Mouse (Mus musculus) CH12.LX (cell line): ENCODE measurements around the gene Ina.
A peak's percentile ranks its signal among the peaks of the same experiment; 100 is the strongest.
"Not testable (repeated sequence)": the region's sequence is repeated elsewhere in the genome, so short reads cannot be mapped to it uniquely, and the experiment has no call there.

ENCODE experiments used
- CTCF ChIP-seq, 2 experiments: IDR thresholded peaks in 1 of 2; conservative IDR thresholded peaks in 1 of 2; 2 replicates each; pipeline ENCODE4 v1.5.1; 2011 to 2012; ENCODE audit warnings: low read depth in 2 of 2, low read length in 2 of 2, improper control_type of control experiment in 1 of 2, inconsistent platforms in 1 of 2, mild to moderate bottlenecking in 1 of 2, moderate library complexity in 1 of 2
- EP300 ChIP-seq: IDR thresholded peaks from 2 replicates; pipeline ENCODE4 v1.6.1; 2011; ENCODE audit warnings: low read length, improper control_type of control experiment
- ETS1 ChIP-seq: conservative IDR thresholded peaks from 2 replicates; pipeline ENCODE4 v1.6.1; 2012; ENCODE audit warnings: low read depth, mild to moderate bottlenecking, inconsistent platforms, low read length, improper control_type of control experiment, moderate library complexity
- MAFK ChIP-seq: IDR thresholded peaks from 2 replicates; pipeline ENCODE4 v1.6.1; 2011; ENCODE audit warnings: low read length, improper control_type of control experiment; ENCODE audit not compliant: insufficient replicate concordance
- MYC ChIP-seq: IDR thresholded peaks from 2 replicates; pipeline ENCODE4 v1.6.1; 2011; ENCODE audit warnings: low read depth, mild to moderate bottlenecking, improper control_type of control experiment, low read length
- POLR2A ChIP-seq: IDR thresholded peaks from 2 replicates; pipeline ENCODE4 v1.6.1; 2011; ENCODE audit warnings: low read depth, mild to moderate bottlenecking, improper control_type of control experiment, low read length
- RCOR1 ChIP-seq: conservative IDR thresholded peaks from 2 replicates; pipeline ENCODE4 v1.6.1; 2012; ENCODE audit warnings: low read depth, mild to moderate bottlenecking, inconsistent platforms, low read length, improper control_type of control experiment
- SIN3A ChIP-seq: IDR thresholded peaks from 2 replicates; pipeline ENCODE4 v1.6.1; 2012; ENCODE audit warnings: low read length, improper control_type of control experiment, inconsistent platforms
- TBP ChIP-seq: conservative IDR thresholded peaks from 2 replicates; pipeline ENCODE4 v1.6.1; 2011; ENCODE audit warnings: low read depth, low read length, improper control_type of control experiment
- UBTF ChIP-seq: IDR thresholded peaks from 2 replicates; pipeline ENCODE4 v1.6.1; 2012; ENCODE audit warnings: low read depth, mild to moderate bottlenecking, inconsistent platforms, low read length, improper control_type of control experiment, moderate library complexity
- ZC3H11A ChIP-seq: IDR thresholded peaks from 2 replicates; pipeline ENCODE4 v1.6.1; 2012; ENCODE audit warnings: low read depth, mild to moderate bottlenecking, inconsistent platforms, low read length, improper control_type of control experiment
- ZKSCAN1 ChIP-seq: IDR thresholded peaks from 2 replicates; pipeline ENCODE4 v1.6.1; 2012; ENCODE audit warnings: low read depth, inconsistent platforms, low read length, improper control_type of control experiment, borderline replicate concordance

GRCm38 (mm10) chr19:46978069-46978468, 36.4 kb upstream of the Ina start:
- TF ChIP-seq CTCF (conservative IDR thresholded peaks at IDR 0.05 in 1 of 2, IDR thresholded peaks at IDR 0.05 in 1 of 2; ENCODE audit: low read depth in 2 of 2, low read length in 2 of 2); POLR2A; EP300; UBTF; ETS1; ZC3H11A; ZKSCAN1; MYC; SIN3A; RCOR1; MAFK: not testable (repeated sequence)
- TF ChIP-seq TBP = 0 out of 2 replicates have a peak, but pooled peaks have one; percentile 45
